Mouse (Mus musculus) stomach, embryonic 16.5 days (tissue): ENCODE data around the gene Alkbh7. TPM values are rescaled to one million over a fixed set of nuclear protein-coding genes. Genes with fewer than 3 reads are reported as not detected.

ENCODE experiments used
- ATAC-seq: fragments of 200-750 bp; cut with Nextera tagmentation; 2 replicates; pipeline ENCODE4 v1.8.0; 2017; ENCODE audit warnings: moderate number of reproducible peaks, moderate TSS enrichment; ENCODE audit not compliant: insufficient read depth, low FRiP score
- H3K27ac ChIP-seq: fragments of 300-500 bp; sonication (generic); 2 replicates; pipeline ENCODE4 v1.5.1; 2014; ENCODE audit warnings: low read length
- H3K27me3 ChIP-seq: fragments of 300-500 bp; sonication (generic); 2 replicates; pipeline ENCODE4 v1.6.1; 2014; ENCODE audit warnings: low read length, control low read depth, mixed read lengths; ENCODE audit not compliant: control insufficient read depth, insufficient read depth
- H3K36me3 ChIP-seq: fragments of 300-500 bp; sonication (generic); 2 replicates; pipeline ENCODE4 v1.6.1; 2014; ENCODE audit warnings: low read length; ENCODE audit not compliant: control insufficient read depth, insufficient read depth
- H3K4me1 ChIP-seq: fragments of 300-500 bp; sonication (generic); 2 replicates; pipeline ENCODE4 v1.6.1; 2014; ENCODE audit warnings: low read length, control low read depth, mixed read lengths; ENCODE audit not compliant: control insufficient read depth, insufficient read depth
- H3K4me2 ChIP-seq: fragments of 300-500 bp; sonication (generic); 2 replicates; pipeline ENCODE4 v1.6.1; 2014; ENCODE audit warnings: low read depth, low read length, mixed read lengths
- H3K4me3 ChIP-seq: fragments of 300-500 bp; sonication (generic); replicated peaks from 2 replicates; pipeline ENCODE4 v1.5.1; 2014; ENCODE audit warnings: mild to moderate bottlenecking, low read length
- H3K9ac ChIP-seq: fragments of 300-500 bp; sonication (generic); 2 replicates; pipeline ENCODE4 v1.6.1; 2014; ENCODE audit warnings: low read length
- H3K9me3 ChIP-seq: fragments of 300-500 bp; sonication (generic); replicated peaks from 2 replicates; pipeline ENCODE4 v1.6.1; 2016; ENCODE audit warnings: low read length, control low read depth; ENCODE audit not compliant: control insufficient read depth
- WGBS: fragments of 180-500 bp; shearing (Covaris S2); extraction: QIAGEN DNeasy Blood & Tissue Kit; methylation state at CpG from one replicate; pipeline ENCODE4 v1.1.7; 2014; 5-methylcytosine and 5-hydroxymethylcytosine counted together
- polyA plus RNA-seq: library from polyadenylated mRNA; unstranded; fragments of >200 nt; fragmentation: Nextera tagmentation; extraction: Ambion mirVana; gene quantifications from 2 replicates; pipeline ENCODE4 v1.2.1, GENCODE M21; 2015

Alkbh7 gene
- polyA plus RNA-seq, 1 experiment from 2014 or later, result 35.7 TPM

DNA sequence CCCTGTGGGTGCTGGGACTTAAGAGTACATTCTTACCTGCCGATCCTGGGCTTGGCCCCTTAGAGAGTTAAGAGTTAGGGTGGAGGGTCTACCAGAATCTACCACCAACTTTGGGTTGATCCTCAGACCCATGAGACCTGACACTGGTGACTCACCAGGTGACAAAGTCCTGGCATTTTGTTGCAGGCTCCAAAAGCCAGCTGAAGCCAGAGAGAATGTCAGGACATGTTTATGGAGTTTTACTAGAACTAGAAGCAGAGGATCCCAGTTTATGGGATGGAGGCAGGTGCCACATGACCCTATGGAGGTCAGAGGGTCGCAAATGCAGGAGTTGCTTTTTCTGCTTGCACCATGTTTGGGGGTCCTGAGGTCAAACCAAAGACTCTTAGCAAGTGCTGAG, 633 bp upstream of the Alkbh7 start:
- 63% methylated on average over 2 of the region's 2 CpGs for WGBS
- H3K9ac ChIP-seq, result no peak overlapping the region
- peaks cover 24% of the 10 kb centered on the region for H3K36me3 ChIP-seq
- H3K4me3 ChIP-seq, result peak overlapping the region; percentile 72; the same call in 1 of the 2 replicates
- ATAC-seq, result no peak
- H3K27me3 ChIP-seq, result no peaks in the 10 kb centered on the region
- peak overlapping the region; percentile 80 for H3K4me2 ChIP-seq
- no peaks in the 10 kb centered on the region for H3K9me3 ChIP-seq
- H3K4me1 ChIP-seq, result peaks cover 8% of the 10 kb centered on the region; the same call in 1 of the 2 replicates
- no peak overlapping the region for H3K27ac ChIP-seq

DNA sequence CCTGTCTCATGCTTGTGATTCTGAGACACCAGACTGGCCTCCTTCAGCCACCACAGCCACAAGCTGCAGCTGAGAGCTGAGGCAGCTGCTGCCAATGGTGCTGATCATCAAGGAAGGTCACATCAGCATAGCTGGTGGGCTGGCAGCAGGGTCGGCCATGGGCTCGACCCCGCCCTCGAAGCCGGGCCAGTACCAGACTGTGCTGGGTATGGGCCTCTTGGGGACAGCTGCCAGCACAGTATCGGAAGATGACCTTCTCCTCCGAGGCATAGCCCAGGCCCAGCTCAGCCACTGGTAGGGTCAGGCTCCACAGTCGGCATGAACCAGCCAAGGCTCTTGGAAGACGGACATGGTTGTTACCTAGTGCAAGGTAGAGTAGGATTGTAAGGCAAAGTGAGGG, 2.3 kb downstream of the Alkbh7 start:
- Histone ChIP-seq H3K9me3 (no peaks in the 10 kb centered on the region), H3K4me2 (no peak overlapping the region), H3K4me1 (peaks cover 8% of the 10 kb centered on the region; the same call in 1 of the 2 replicates), H3K4me3 (no peak overlapping the region), H3K36me3 (peaks cover 22% of the 10 kb centered on the region; the same call in 1 of the 2 replicates), H3K9ac (no peak overlapping the region), H3K27ac (no peak overlapping the region), H3K27me3 (no peaks in the 10 kb centered on the region)
- WGBS, result 88% methylated on average over 9 of the region's 9 CpGs
- ATAC-seq, result no peak

DNA sequence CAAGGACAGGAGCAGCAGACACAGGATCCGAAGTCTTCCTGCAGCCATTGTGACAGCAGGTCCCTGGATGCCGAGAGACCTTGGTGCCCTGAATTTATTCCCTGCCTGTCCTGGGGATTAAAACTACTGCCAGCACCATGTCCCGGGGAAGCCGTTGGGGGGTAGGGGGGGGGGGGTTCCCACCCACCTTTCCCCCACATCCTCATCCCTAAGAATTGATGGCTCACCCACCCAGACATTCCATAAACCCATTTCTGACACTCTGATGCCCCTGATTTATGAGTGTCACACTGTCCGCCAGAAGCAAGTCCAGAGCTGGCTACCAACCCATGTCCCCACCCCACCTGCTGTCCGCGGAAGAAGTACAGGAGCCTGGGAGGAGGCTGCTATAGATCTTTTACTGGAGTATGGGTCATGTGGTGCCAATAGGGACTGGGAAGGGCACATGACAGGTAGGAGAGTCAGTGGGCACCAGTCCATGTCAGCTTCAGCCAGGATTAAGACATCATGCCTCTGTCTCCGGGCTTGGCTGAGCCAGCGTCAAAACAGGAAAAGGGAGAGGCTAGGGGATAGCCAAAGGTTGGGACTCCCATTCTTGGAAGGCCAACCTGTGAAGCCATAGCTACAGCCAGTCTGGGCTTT, 3.0 kb downstream of the Alkbh7 start, which contains the start of gene Pspn:
Pspn (minus strand) TSS at position 51 of the 642 bp plus-strand sequence.
- Histone ChIP-seq H3K27me3 (no peaks in the 10 kb centered on the region), H3K27ac (no peak within 1 kb of the TSS), H3K9me3 (no peaks in the 10 kb centered on the region), H3K4me2 (no peak within 1 kb of the TSS), H3K4me1 (peaks cover 8% of the 10 kb centered on the region; the same call in 1 of the 2 replicates), H3K4me3 (no peak within 1 kb of the TSS), H3K9ac (no peak within 1 kb of the TSS), H3K36me3 (peaks cover 21% of the 10 kb centered on the region; the same call in 1 of the 2 replicates)
- 84% methylated on average over 9 of the region's 9 CpGs for WGBS
- ATAC-seq, result no peak

DNA sequence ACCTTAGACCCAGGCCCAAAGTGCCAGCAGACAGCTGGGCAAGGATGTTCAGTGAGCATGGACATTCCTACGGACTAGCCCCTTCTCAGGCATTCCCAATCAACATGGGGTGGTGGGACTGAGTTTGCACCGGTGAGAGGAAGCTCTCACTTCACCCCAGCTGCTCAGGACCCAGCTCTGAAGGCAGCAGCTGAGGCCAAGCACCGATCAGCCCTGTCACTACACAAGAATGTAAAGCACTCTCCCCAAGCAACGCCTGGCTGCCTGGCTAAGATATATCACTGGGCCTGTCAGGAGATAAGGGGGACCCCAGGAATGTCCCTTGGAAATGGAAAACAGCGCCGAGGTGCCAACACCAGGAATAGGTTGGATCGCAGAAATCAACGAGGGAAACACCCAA, 4.1 kb downstream of the Alkbh7 start:
- Histone ChIP-seq H3K4me1 (peaks cover 8% of the 10 kb centered on the region; the same call in 1 of the 2 replicates), H3K27ac (no peak overlapping the region), H3K4me3 (no peak overlapping the region), H3K4me2 (no peak overlapping the region), H3K9me3 (no peaks in the 10 kb centered on the region), H3K36me3 (peaks cover 19% of the 10 kb centered on the region), H3K9ac (no peak overlapping the region), H3K27me3 (no peaks in the 10 kb centered on the region)
- WGBS, result 44% methylated on average over 8 of the region's 8 CpGs
- no peak for ATAC-seq

DNA sequence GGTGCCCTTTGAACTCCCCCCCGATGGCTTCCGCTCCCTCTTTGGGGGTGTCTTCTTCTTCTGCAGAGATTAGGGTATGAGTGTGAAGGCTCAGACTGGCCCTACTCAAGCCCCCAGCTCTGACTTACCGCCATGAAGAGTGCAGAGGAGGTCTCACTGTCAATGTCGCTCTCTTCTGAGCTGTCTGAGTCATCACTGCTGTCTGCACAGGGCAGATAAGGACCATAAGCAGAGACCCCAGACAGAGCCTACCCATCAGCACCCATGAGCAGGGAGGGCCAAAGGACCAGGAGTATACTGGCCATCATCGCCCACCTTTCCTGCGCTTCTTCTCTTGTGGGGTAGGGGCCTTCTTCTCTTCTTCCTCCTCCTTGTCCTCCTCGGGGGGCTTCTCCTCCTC, 6.9 kb downstream of the Alkbh7 start:
- Histone ChIP-seq H3K4me1 (no peaks in the 10 kb centered on the region), H3K27ac (no peak overlapping the region), H3K9ac (no peak overlapping the region), H3K4me2 (no peak overlapping the region), H3K36me3 (peaks cover 26% of the 10 kb centered on the region), H3K4me3 (no peak overlapping the region), H3K9me3 (no peaks in the 10 kb centered on the region), H3K27me3 (no peaks in the 10 kb centered on the region)
- WGBS, result 88% methylated on average over 7 of the region's 7 CpGs
- no peak for ATAC-seq

DNA sequence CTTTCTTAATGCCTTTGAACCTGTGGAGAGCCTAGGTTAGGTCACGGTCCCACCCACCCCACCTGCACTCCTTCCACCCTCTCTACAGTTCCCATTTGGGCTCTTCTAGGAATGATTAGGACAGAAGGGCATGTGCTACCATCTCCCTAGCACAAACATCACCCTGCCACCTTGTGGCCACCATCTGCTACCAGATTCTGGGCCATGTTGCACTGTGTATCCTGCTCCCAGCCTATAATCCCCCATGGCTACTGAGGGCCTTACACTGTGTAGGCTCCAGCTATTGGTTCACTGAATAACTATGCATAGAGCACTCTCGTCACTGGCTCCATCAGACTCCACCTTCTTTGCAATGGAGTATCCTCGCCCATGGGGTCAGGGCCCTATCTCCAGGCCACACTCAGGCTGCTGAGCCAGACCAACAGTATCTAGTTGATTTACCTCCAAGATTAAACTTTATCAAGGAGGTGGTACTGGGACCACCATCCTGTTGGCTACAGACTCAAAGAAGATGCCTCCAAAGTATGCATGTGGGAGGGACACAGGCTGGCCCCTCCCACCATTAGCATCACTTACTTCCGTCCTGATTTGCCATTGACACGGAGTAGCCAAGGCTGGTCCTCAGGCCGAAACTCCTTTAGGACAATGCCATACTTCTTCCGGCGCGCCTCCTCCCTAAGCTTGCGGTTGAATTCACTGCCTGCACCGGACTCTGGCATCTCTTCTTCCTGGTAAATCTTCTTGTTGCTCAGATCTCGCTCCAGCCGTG, 10.2 kb downstream of the Alkbh7 start:
- peak overlapping the region; percentile 66; the same call in 1 of the 2 replicates for H3K27ac ChIP-seq
- H3K27me3 ChIP-seq, result no peaks in the 10 kb centered on the region
- 90% methylated on average over 13 of the region's 13 CpGs for WGBS
- no peak overlapping the region for H3K9ac ChIP-seq
- H3K4me2 ChIP-seq, result no peak overlapping the region
- H3K4me1 ChIP-seq, result peaks cover 19% of the 10 kb centered on the region; the same call in 1 of the 2 replicates
- peaks cover 17% of the 10 kb centered on the region for H3K36me3 ChIP-seq
- no peaks in the 10 kb centered on the region for H3K9me3 ChIP-seq
- H3K4me3 ChIP-seq, result no peak overlapping the region
- no peak for ATAC-seq

DNA sequence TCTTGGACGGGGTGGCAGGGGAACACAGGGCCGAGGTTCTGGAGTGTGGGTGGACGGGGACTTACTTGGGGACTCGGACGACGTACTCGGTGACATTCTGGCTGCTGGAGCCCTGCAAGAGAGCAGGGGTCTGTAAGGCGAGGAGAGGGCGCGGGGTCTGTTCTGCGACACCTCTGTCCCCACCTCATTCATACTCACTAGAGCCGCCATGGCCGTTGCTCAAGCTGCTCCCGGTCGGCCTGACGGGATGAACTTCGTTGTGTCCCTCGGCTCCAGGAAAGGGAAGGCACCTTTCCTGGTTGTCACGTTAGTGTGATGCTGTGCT, 13.7 kb downstream of the Alkbh7 start:
- Histone ChIP-seq H3K36me3 (peaks cover 7% of the 10 kb centered on the region), H3K9ac (peak overlapping the region; percentile 87), H3K27ac (peak overlapping the region; percentile 79), H3K4me3 (peak overlapping the region; percentile 82), H3K4me1 (peaks cover 19% of the 10 kb centered on the region; the same call in 1 of the 2 replicates), H3K27me3 (no peaks in the 10 kb centered on the region), H3K4me2 (peak overlapping the region; percentile 91), H3K9me3 (no peaks in the 10 kb centered on the region)
- ATAC-seq, result peak; percentile 42
- WGBS, result under 1% methylated on average over 19 of the region's 19 CpGs

DNA sequence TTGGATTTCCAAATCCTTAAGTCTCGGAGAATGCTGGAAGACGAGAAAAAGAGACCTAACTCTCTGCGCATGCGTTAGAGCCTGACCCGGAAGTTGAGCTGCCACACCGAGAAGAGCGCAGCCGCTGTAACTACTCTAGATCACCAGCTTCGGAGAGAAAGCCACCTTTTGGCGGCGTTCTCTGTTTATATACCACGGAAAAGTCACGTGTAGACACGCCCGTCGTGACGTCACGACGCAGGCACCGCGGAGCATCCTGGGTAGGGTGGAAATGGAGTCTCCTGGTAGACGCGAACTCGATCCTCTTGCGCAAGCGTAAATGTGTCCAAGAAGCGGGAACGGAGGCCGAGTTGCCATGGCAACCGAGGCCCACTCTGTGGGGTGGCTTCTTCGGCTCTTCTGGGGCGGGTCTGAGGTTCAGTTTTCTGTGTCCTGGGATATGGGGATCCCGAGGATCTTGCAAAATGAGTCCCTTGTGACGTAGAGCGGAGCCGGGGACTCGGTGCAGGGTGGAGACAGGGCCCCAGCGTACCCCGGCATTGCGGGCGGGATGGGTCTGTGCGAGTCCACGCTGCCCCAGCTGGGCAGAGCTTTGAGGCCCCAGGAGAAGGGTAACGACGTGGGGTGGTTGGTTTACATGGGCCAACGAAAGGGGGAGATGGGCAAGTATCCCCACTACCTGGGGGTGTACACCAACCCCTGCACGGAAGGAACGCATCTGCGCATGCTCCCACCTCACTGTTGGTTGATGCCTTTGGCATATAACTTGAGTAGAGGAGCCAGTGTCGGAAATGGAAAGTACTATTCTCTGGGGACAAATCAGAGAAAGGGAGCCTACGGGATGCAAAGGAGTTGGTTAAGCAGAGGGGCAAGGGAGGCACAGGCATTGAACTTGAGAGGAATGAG, 14.3 kb downstream of the Alkbh7 start, which contains the start of the genes Gtf2f1 and Gm17949:
Gtf2f1 (minus strand) TSS at position 53 of the 906 bp plus-strand sequence.
Gm17949 (plus strand) TSS at position 234 of the 906 bp plus-strand sequence.
- peak within 1 kb of the TSS; percentile 91 for H3K4me2 ChIP-seq
- peaks cover 19% of the 10 kb centered on the region; the same call in 1 of the 2 replicates for H3K4me1 ChIP-seq
- H3K27ac ChIP-seq, result peak within 1 kb of the TSS; percentile 95
- H3K9ac ChIP-seq, result peak within 1 kb of the TSS; percentile 87
- H3K9me3 ChIP-seq, result no peaks in the 10 kb centered on the region
- WGBS, result under 1% methylated on average over 51 of the region's 51 CpGs
- H3K4me3 ChIP-seq, result peak within 1 kb of the TSS; percentile 82
- H3K36me3 ChIP-seq, result peaks cover 4% of the 10 kb centered on the region; the same call in 1 of the 2 replicates
- ATAC-seq, result peak; percentile 93
- no peaks in the 10 kb centered on the region for H3K27me3 ChIP-seq
